Mouse (Mus musculus) neural tube, embryonic 11.5 days (tissue): ENCODE data around the gene Tox4. TPM values are rescaled to one million over a fixed set of nuclear protein-coding genes. Genes with fewer than 3 reads are reported as not detected.

ENCODE experiments used
- ATAC-seq: fragments of 200-750 bp; cut with Nextera tagmentation; 2 replicates; pipeline ENCODE4 v1.8.0; 2017; ENCODE audit warnings: moderate number of reproducible peaks, mild to moderate bottlenecking, moderate TSS enrichment, moderate library complexity; ENCODE audit not compliant: insufficient read depth, low FRiP score, low TSS enrichment
- DNase-seq: peaks from one replicate; pipeline ENCODE4 v3.0.0-alpha.2; 2015; ENCODE audit warnings: low spot score
- H3K27ac ChIP-seq: fragments of 300-500 bp; sonication (generic); 2 replicates; pipeline ENCODE4 v1.5.1; 2014; ENCODE audit warnings: low read depth, mild to moderate bottlenecking, low read length
- H3K27me3 ChIP-seq: fragments of 300-500 bp; sonication (generic); 2 replicates; pipeline ENCODE4 v1.6.1; 2014; ENCODE audit warnings: mild to moderate bottlenecking, low read length, mixed read lengths; ENCODE audit not compliant: control insufficient read depth, insufficient read depth
- H3K36me3 ChIP-seq: fragments of 300-500 bp; sonication (generic); 2 replicates; pipeline ENCODE4 v1.6.1; 2014; ENCODE audit warnings: mild to moderate bottlenecking, low read length, moderate library complexity, mixed read lengths; ENCODE audit not compliant: control insufficient read depth, insufficient read depth
- H3K4me1 ChIP-seq: fragments of 300-500 bp; sonication (generic); 2 replicates; pipeline ENCODE4 v1.6.1; 2014; ENCODE audit warnings: low read length, mixed read lengths; ENCODE audit not compliant: control insufficient read depth, insufficient read depth
- H3K4me2 ChIP-seq: fragments of 300-500 bp; sonication (generic); 2 replicates; pipeline ENCODE4 v1.6.1; 2014; ENCODE audit warnings: low read depth, mild to moderate bottlenecking, moderate library complexity
- H3K4me3 ChIP-seq: fragments of 300-500 bp; sonication (generic); 2 replicates; pipeline ENCODE4 v1.5.1; 2014; ENCODE audit warnings: low read depth, low read length
- H3K9ac ChIP-seq: fragments of 300-500 bp; sonication (generic); 2 replicates; pipeline ENCODE4 v1.6.1; 2014; ENCODE audit warnings: mild to moderate bottlenecking, low read length
- H3K9me3 ChIP-seq: fragments of 300-500 bp; sonication (generic); 2 replicates; pipeline ENCODE4 v1.6.1; 2016; ENCODE audit warnings: low read length; ENCODE audit not compliant: control insufficient read depth
- WGBS: fragments of 180-500 bp; shearing (Covaris S2); extraction: QIAGEN DNeasy Blood & Tissue Kit; methylation state at CpG from one replicate; pipeline ENCODE4 v1.1.7; 2014; 5-methylcytosine and 5-hydroxymethylcytosine counted together
- polyA plus RNA-seq: library from polyadenylated mRNA; unstranded; fragments of >200 nt; fragmentation: Nextera tagmentation; extraction: Ambion mirVana; gene quantifications from 2 replicates; pipeline ENCODE4 v1.2.1, GENCODE M21; 2014

The Tox4 gene
- polyA plus RNA-seq, 1 experiment from 2014 or later = 52.0 TPM

GRCm38 (mm10) chr14:52338751-52339511 lies 60.0 kb downstream of the Tox4 start:
- Histone ChIP-seq H3K27me3 (no peaks in the 10 kb centered on the region), H3K27ac (no peak overlapping the region), H3K9me3 (no peaks in the 10 kb centered on the region), H3K4me2 (peak overlapping the region; percentile 30; the same call in 1 of the 2 replicates), H3K9ac (no peak overlapping the region; the same call in 1 of the 2 replicates), H3K4me3 (no peak overlapping the region), H3K4me1 (no peaks in the 10 kb centered on the region), H3K36me3 (no peaks in the 10 kb centered on the region)
- peak; percentile 60 for DNase-seq
- WGBS = 30% methylated on average over 21 of the region's 21 CpGs
- no peak; the same call in 1 of the 2 replicates for ATAC-seq

GRCm38 (mm10) chr14:52339512-52339852 lies 60.5 kb downstream of the Tox4 start:
- no peaks in the 10 kb centered on the region for H3K4me1 ChIP-seq
- no peaks in the 10 kb centered on the region for H3K36me3 ChIP-seq
- H3K4me2 ChIP-seq = no peak overlapping the region
- ATAC-seq (no peak), DNase-seq (no peak)
- H3K27ac ChIP-seq = no peak overlapping the region
- H3K4me3 ChIP-seq = no peak overlapping the region
- no peaks in the 10 kb centered on the region for H3K9me3 ChIP-seq
- H3K9ac ChIP-seq = no peak overlapping the region
- WGBS = 76% methylated on average over 6 of the region's 6 CpGs
- H3K27me3 ChIP-seq = no peaks in the 10 kb centered on the region

Other genes with a start within 250 kb of the Tox4 start
- gene Olfr221, start 236.7 kb upstream of the Tox4 start, polyA plus RNA-seq = not detected in 2 replicates
- 901 and 908 TPM in 2 replicates for gene Hnrnpc, start 175.1 kb upstream of the Tox4 start, polyA plus RNA-seq
- 96.8 and 101 TPM in 2 replicates for gene Rpgrip1, start 168.4 kb upstream of the Tox4 start, polyA plus RNA-seq
- gene Supt16, start 81.7 kb upstream of the Tox4 start, polyA plus RNA-seq = 69.9 and 75.0 TPM in 2 replicates
- 56.4 and 58.4 TPM in 2 replicates for gene Chd8, start 21.4 kb upstream of the Tox4 start, polyA plus RNA-seq
- 38.2 and 40.9 TPM in 2 replicates for gene Rab2b, start 399 bp downstream of the Tox4 start, polyA plus RNA-seq
- 47.1 and 54.6 TPM in 2 replicates for gene Mettl3, start 26.0 kb downstream of the Tox4 start, polyA plus RNA-seq
- gene Sall2, start 49.6 kb downstream of the Tox4 start, polyA plus RNA-seq = 51.9 and 54.5 TPM in 2 replicates
- 0.48 TPM in 1 of 2 replicates, not detected in the other for gene Olfr1513, start 77.3 kb downstream of the Tox4 start, polyA plus RNA-seq
- not detected in 2 replicates for gene Olfr1512, start 100.0 kb downstream of the Tox4 start, polyA plus RNA-seq
- not detected in 2 replicates for gene Olfr1511, start 118.2 kb downstream of the Tox4 start, polyA plus RNA-seq
- gene Olfr1510, start 135.2 kb downstream of the Tox4 start, polyA plus RNA-seq = not detected in 2 replicates
- not detected in 2 replicates for gene Olfr1509, start 163.8 kb downstream of the Tox4 start, polyA plus RNA-seq
- not detected in 2 replicates for gene Olfr1508, start 188.3 kb downstream of the Tox4 start, polyA plus RNA-seq
- not detected in 2 replicates for gene Olfr1507, start 216.6 kb downstream of the Tox4 start, polyA plus RNA-seq